Mouse (Mus musculus): ENCODE data around the gene Olfr98.

GRCm38 (mm10) chr17:37242198-37242597 lies 21.4 kb downstream of the Olfr98 start:
- no peak for TF ChIP-seq CTCF (IDR thresholded peaks at IDR 0.05 in 2 of 3, conservative IDR thresholded peaks at IDR 0.05 in 1 of 3; ENCODE audit: control insufficient read depth in 1 of 3, insufficient read depth in 1 of 3, low read depth in 2 of 3, low read length in 3 of 3, poor library complexity in 1 of 3, severe bottlenecking in 1 of 3)
- no peak for TF ChIP-seq USF1 (IDR thresholded peaks at IDR 0.05; ENCODE audit: low read depth, low read length)
- TF ChIP-seq USF2 (IDR thresholded peaks at IDR 0.05; ENCODE audit: borderline replicate concordance in 1 of 2, insufficient read depth in 1 of 2, low read depth in 1 of 2, low read length in 2 of 2), result no peak
- no peak for TF ChIP-seq NRF1 (IDR thresholded peaks at IDR 0.05; ENCODE audit: insufficient read depth, low read depth, low read length, poor library complexity, severe bottlenecking)
- TF ChIP-seq POLR2A (IDR thresholded peaks at IDR 0.05; ENCODE audit: control insufficient read depth in 1 of 2, insufficient read depth in 1 of 2, low read depth in 1 of 2, low read length in 2 of 2, poor library complexity in 1 of 2), result no peak
- TF ChIP-seq HCFC1 (IDR thresholded peaks at IDR 0.05; ENCODE audit: low read depth, low read length), result no peak
